Mouse (Mus musculus) heart, adult 11 months (tissue): ENCODE measurements at regions not wholly inside any gene's neighbourhood (a gene's known extent, or its start where the extent isn't known, plus 50 kb on each side); places are given as distances from the start of the nearest gene placed in this dataset.

Source experiments
- DNase-seq: peaks from one replicate; pipeline ENCODE4 v3.0.0; 2022

DNA sequence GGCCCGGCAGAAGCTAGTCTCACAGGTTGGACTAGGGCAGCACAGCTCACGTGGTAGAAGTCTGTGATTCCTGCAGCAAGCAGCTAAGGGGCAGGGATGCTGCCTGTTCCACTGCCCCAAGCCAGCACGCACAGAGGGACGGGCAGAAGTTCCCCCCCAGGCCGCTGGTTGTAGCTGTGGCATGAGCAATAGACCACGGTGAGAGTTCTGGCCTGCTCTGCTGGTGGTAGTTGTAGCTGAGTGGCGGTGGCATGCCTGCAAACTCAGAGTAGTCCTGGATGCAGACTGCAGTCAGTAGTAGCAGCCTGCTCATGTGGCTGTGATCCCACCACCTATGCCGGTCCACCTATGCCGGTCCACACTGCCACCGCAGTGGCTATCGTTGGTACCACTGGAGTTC, 71.5 kb upstream of the Rpl39l start:
- DNase-seq, result peak; percentile 71

DNA sequence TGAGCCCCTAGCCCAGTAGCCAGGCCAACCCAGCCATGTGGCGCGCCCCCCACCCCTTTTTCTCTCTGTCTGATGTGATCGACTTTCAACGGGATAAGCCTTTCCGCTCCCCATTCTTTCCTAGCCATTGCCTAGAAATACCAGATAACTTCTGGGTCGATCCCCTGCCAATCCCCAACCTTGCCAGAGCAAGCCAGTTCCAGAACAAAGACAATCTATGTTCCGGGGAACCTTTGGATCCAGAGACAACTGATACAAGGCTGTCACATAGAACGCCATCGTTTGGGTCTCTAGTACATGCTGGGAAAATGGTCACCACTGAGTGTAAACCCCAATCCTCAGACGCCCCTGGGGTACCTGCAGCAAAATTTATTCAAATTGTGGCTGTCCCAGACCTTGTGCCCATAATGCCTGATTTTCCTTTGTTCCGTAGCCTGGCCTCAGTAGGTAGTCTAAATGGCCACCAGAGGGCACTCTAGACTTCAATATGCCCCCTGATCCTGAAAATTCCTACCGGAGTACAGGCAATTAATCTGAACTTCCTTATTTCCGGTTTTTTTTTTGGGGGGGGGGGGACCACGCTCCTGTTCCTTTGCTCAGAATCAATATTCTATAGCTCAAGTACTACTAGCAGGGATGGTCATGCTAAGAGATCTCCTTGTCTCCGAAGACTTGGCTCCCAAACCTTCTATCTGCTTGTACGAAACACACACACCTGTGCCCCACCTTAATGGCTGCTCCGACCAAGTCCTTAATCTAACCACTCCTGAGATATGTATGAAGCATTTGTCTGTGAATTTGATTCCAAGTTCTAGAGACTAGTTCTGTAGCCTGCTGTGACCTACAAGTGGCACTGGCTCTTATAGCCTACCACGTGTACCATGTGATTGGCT, 81.3 kb upstream of the Rpl39l start:
- DNase-seq, result peak; percentile 64

DNA sequence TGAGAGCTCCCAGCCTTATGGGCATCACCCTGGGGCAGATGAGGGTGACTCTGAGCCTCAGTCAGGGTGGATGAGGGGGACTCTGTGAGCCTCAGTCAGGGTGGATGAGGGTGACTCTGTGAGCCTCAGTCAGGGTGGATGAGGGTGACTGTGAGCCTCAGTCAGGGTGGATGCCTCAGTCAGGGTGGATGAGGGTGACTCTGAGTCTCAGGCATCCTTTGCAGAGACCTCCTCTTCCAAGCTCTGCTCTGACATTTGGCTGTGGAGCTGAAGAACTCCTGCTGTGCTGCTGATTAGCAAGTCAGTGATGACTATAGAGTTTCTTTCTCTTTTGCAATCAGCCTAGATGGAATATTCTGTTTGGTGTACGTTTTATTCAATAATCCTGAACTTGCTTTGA, 83.7 kb upstream of the Rpl39l start:
- DNase-seq, result no peak

DNA sequence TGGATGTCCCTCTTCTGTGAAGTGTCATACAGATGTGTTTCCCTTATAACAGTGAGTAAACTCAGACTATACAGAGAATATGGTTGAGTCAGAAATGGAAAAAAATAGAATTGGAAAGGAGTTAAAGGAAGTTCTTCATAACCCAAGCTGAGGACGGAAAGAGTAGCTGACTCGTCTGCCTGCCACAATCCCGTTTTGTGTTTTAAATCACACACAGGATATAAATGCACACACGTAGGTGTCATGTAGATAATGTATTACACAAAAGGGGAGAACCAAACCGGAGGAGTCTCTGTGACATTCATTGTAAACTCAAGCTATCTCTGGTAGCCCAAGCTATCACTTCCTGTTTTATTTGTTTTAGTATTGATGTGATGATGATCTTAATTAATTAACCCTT, 84.6 kb upstream of the Rpl39l start:
- DNase-seq, result no peak

DNA sequence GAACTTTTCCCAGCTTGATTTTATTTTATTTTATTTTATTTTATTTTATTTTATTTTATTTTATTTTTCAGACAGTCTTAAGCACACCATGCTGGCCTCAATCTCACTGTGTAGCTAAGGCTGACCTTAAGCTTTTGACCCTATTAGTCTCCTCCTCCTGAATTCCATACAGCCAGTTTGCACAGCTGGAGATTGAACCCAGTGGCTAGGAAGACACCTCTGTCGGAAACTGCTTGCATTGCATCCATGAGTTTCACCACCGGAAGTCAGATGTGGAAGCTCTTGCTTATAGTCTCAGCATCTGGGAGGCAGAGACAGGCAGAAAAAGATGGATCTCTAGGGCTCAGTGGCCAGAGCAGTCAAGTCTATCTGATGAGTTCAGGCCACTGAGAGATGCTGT, 86.4 kb upstream of the Grin2a start:
- DNase-seq, result peak; percentile 18

DNA sequence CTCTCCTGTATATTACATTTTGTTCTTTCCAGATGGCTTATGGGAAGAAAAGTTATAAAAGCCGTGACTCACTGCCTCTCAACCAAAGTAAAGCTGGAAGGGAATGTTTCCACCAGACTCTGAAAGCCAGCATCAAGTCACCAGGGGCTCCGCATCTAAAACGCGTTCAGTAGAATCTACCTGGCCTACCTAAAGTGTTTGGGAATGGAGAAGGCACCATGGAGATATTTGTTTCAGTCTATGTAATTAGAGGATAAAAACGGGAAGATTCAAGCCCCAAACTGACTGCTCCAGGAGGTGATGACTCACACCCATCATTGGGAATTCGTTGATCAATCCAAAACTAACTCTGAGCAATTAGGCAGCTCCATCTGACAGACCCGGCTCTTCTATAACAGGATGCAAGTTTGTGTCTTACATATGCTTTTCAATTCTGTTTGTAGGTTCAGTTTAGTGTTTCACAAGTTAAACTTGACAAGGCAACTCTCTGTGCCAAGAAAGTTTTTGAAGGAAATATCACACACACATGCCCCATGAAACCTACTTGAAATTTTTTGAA, 84.8 kb upstream of the Grin2a start:
- no peak for DNase-seq

DNA sequence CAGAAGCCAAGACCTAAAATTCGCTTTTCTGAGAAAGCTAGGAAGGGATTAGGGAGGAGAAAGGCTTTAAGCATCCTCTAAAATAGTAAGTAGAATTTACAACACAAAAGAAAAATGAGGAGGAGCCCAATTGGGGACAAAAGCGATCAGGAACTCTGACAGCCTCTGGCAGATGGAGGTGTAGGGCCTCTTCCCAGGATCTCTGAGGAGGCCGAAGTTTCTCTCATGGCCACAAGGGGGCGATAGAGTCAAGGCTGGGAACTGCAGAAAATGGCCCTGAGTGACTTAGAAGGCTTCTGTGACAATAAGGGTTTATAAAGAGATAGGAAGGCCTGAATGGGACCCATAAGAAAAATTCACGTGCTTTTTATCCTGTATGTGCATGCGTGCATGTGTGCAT, 77.8 kb upstream of the Grin2a start:
- DNase-seq, result no peak

DNA sequence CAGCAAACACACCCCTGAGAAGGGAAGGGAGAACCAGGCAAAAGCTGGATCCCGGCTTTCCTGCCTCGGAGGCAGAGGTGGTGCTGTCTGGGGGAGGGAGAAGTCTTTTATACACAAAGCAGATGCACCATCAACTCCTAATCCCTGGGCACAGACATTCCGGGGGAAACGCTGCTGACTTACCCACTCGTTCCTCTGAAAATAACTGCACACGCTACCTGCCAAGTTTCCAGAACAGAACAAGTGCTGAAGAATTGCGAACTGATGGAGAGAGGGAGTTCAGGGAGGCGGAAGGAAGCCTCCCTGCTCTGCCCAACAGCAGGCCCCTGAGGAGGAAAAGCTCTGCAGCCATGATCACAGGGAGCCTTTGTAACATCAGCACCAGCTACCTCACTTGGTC, 68.1 kb upstream of the Grin2a start:
- DNase-seq, result no peak

DNA sequence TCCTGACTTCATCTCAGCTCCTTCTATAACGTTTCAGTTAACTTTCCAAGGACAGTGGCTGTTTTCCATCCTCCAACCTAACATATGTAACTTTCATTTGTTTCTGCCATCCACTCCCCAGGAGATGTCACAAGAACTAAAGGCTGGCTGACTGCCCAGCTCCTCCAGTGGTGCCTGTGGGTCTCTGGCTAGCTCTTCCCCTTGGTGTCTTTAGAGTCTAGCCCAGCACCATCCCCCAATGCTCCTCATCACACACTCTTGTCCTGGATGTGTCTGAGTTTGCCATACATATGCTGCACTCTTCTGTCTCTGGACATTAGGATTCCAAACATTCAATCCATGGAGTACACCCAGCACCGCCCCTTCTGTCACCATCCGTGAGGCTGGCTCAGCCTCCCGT, 62.7 kb upstream of the Grin2a start:
- no peak for DNase-seq
